Mouse (Mus musculus) layer of hippocampus, adult 18-20 months (tissue): ENCODE measurements at regions not wholly inside any gene's neighbourhood (a gene's known extent, or its start where the extent isn't known, plus 50 kb on each side); places are given as distances from the start of the nearest gene placed in this dataset.

ENCODE experiments used
- DNase-seq, 2 experiments: peaks; one replicate each; pipeline ENCODE4 v3.0.0; 2022; ENCODE audit warnings: low spot score in 2 of 2

DNA sequence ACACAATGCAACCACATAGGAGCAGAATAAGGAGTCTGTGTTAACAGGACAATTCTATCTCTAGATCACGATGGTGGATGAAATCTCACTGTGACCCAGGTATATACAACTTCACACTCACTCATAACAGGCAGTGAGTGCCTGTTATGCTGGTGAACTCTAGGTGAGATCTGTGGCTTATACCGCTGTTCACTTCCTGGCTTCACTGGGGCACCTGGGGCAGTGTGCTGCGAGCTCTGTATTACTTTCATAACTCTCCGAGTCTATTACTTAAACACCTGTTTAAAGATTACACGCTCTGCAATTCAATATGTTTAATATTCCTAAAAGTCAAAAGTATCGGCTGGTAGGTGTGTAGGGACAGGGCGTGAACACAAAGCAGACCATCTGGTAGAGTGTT, 55.0 kb upstream of the Tanc1 start:
- DNase-seq, result no peak

DNA sequence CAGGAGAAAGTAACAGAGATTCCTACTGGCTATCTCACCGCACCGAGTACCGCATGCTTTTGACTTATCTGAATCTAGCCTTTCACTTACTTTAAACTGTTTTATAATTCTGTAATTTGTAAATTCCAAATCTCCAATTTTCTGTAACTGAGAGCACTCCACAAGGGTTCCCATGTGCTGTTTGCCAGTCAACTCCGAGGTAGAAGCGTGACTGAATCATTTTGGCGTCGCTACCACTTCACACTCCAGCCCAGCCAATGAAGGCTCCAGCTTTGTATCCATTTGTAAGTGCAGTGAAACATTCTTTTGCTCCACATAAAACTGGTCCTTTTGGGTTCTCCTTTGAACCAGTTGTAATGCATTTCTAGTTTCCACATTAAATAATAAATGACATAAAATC, 51.4 kb upstream of the Tanc1 start:
- peak in 1 of 2 experiments; percentile 35 for DNase-seq
